Mouse (Mus musculus) thymus, postnatal 36 days (tissue): ENCODE measurements at regions not wholly inside any gene's neighbourhood (a gene's known extent, or its start where the extent isn't known, plus 50 kb on each side); places are given as distances from the start of the nearest gene placed in this dataset.
A peak's percentile ranks its signal among the peaks of the same experiment; 100 is the strongest.

Experiments
- DNase-seq, 2 experiments: peaks; one replicate each; pipeline ENCODE4 v3.0.0; 2022; ENCODE audit warnings: mixed read lengths in 2 of 2

DNA sequence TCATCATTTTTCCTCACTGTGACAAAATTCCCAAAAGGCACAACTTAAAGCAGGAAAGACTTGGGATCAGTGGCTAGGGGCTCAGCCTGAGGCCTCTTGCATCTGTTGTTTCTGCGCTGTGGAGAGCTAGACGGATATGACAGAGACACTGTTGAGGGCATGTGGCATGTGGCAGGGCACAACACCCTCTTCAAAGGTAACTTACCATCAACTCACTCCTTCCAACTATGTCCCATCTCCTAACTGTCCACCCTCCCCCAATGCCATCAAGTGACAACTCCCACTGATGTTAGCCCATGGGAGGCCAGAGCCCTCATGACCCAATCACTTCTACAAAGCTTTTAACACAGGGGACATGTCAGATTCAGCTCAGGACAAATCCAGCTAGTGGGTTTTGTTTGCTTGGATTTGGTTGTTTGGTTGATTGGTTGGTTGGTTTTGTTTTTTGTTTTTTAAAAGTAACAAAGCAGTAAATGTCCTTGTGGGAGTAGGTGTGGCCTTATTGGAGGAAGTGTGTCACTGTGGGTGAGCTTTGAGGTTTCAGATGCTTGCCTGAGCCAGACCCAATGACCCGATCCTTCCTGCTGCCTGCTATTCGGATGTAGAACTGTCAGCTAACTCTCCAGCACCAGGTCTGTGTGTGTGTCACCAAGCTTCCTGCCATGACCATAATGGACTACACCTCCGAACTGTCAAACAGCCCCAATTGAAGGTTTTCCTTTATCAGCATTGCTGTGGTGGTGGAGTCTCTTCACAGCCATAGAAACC, 53.2 kb upstream of the Lef1 start:
- DNase-seq, result peak; percentile 23 to 32

DNA sequence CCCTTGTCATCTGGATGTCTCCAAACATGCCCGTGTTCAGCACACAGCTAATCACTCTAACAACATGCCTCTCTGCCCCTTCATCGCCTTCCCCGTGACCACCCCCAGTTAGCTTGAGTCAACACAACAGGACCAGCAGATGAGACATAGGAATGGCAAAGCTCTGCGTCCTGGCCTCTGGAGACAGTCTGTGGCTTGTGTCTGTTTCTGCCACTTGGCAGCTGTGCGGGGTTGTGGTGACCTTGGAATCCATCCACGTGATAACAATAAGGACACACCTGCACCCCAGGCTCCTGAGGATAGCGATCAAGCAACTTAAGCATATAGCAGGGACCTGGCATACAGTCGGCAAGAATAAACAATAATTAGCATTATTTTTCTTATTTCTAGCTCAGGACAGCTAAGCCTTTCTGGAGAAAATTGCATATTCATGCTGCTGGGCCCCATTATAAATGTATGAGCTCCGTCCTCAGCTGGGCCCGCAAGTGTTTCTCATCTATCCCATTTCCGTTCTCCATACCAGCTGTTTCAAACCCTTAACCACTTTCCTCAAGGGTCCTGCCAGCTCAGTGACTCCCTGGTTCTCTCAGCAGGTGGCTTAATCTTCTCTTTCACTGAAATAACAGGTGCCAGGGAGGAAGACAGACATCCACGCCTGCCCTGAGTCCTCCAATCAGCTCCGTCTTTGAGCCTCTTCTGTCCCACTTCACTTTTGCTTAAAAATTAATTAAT, 55.9 kb upstream of the Lef1 start:
- peak; percentile 34 to 54 for DNase-seq

DNA sequence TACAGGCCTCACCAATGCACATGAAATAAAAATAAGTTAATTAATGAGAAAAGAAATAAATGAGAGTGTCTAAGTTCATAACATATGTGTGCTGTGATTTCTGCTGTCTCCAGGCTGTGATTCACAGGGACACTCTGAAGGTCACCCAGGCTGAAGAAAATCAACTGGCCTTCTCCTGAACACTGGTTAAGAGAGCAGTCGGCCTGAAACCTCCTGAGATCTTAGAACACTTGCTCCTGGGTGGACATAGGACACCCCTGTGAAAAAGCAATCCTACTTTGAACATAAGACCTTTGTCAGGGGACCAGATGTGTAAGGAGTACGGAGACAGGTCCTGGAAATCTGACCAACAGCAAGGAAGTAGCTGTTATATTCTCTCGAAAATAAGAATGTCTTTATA, 62.6 kb upstream of the Lef1 start:
- DNase-seq, result no peak

DNA sequence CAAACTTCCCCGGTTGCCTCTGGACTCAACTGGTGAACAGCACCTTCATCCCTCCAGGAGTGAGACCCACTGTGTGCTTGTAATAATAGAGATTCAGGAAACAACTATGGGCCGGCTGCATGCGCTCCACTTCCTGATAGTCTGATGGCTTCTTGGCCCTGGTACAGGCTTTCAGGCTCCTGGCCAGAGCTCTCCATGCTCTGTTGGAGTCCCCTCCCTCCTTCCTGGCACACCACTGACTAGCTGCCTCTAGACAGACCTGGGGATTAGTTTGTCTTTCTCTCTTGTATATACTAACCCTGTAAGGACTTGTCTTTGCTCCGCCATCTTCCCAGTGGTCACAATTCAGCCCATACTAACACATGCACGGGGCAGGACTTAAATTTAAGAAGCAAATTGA, 63.9 kb upstream of the Lef1 start:
- DNase-seq, result no peak

DNA sequence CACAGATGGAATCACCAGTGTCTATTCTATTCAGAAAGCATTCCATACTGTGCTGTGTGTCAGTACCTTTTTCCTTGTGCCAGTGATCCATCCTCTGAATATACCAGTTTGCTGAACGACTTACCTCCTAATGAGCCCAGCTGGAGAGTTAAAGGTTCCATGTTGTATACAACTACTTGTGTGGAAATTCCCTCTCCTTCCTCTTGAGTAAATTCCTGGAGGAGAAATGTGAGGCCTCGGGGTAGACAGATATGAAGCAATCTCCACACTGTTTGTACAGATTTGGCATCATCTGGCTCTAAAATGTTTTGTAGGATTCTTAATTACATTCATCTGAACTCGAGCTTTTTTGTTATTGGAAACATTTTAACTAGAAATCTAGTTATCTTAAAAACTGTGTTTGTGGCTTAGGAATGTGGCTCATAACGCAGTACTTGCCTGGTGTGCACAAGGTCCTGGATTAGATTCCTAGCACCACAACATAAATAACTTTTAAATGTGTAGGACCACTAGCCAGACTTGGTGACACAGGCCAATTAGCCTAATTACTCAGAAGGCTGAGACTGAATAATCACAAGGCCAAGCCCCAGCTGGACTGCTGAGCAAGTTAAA, 70.0 kb upstream of the Lef1 start:
- DNase-seq, result no peak

DNA sequence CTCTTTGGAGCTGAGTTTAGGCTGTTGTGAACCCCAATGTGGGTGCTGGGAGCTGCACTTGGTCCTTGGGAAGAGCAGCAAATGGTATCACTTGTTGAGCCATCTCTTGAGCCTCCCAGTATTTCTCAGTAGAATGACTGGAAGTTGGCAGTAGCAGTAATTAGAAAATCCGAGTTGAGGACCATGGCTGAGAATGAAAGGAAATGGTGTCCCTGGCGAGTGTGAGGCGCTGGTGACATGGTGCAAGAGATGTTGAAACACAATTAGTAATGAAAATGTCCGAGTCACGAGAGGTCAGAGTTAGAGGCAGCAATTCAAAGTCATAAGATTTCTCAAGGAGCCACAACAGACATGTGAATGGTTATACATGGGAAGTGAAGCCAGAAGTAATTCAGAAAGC, 73.2 kb upstream of the Lef1 start:
- no peak for DNase-seq

DNA sequence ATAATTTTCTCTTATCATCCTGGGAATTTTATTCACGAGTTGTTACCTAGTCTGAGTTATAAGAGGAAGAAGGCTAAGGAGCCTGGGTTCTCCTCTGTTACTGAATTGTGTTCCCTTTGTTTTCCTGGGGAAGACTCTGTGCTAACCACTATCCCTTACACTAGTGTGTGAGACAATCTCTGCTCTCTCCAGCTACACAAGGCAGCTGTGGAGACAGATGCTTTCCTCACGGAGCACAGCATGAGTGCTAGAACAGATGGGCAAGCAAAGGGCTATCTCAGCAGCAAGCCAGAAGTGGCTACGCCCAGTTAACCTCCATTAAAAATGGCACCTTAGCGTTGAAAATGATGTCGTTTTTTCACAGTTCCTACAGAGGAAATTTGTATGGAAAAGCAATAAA, 75.5 kb upstream of the Lef1 start:
- DNase-seq, result no peak

DNA sequence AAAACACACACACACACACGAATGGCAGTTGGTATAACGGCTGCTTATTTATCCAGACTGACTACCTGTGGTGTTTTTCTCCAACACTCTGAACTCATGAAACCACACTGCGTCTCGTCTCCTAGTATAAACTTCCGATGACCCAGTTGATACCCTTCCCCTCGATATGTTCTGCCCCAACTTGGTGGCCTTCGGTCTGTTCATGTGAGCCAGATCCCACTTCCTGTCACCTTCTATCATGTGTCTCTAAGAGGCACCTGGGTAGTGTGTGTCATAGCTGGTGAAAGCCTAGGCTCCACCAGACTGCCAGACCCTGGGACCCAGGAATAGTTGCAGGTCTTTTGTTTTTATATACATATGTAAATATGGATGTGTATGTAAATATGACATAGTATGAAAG, 83.9 kb upstream of the Lef1 start:
- peak in 1 of 2 experiments; percentile 50 for DNase-seq

DNA sequence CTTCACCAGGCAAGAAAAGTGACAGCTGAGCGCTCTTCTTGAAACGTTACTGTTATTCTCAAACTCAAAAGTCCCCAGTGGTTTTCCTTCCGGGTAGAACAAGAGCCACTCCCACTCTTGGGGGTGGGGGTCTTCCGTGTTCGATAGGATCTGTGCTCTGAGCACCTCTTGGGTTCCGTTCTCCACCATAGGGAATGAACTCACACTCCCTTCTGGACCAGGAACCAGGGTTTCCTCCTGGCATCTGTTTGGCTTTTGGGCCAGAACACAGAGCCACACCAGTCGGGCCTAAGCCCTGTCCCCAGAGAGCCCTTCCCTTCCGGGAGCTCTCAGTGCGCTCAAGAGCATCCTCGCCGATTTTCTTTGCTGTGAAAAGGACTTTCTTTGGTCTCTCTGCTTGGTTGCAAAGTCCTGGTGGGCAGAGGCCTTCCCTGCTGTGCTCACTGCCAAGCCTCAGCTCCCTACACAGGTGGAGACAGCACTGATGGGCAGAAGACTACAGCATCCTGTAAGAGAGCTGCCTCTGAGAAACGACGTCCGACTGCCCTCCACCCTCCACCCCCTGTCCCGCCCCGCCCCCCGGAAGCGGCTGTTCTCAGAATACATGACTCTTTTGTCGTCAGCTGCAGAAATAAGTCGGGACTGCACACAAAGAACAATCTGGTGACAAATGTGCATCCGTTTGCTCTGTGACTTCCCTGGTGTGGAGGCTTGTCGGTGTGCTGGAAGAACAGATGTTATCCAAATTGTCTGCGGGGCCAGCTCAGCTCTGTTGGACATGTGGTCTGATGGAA, 90.9 kb upstream of the Lef1 start:
- peak; percentile 81 to 87 for DNase-seq

DNA sequence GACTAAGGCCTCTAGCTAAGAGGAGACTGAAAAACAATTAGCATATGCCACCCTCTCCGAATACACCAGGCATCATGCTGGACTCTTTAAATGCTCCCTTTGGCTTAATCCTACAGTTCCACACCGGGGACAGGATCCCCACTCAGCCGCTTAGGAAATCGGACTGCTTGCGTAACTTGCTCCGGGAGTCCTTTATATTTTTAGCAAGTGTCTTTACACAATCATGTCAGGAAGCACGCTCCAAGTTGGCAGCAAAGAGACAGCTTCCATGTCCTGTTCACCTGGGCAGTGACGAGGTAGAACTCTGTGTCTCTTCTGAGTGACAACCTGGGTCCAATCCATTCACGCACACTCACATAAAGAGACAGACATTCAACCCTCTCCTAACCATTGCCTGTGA, 92.4 kb upstream of the Lef1 start:
- DNase-seq, result no peak

DNA sequence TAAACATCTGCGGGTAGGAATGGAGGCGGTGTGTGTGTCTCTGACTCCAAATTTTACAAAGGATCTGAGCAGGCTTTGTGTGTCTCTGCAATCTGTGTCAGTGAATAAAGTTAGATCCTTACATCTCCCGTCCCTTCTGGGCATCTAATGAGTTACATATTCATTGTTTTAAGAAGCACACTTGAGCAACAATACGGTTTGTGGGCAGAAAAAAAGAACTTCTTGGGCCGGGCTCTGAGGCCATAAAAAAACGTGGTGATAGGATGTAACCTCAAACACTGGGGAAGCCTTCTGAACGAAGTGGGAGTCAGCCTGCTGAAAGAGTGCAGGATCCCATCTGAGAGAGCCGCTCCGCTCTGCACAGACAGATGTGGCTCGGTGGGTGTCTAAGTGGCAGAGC, 94.2 kb upstream of the Lef1 start:
- DNase-seq, result no peak

DNA sequence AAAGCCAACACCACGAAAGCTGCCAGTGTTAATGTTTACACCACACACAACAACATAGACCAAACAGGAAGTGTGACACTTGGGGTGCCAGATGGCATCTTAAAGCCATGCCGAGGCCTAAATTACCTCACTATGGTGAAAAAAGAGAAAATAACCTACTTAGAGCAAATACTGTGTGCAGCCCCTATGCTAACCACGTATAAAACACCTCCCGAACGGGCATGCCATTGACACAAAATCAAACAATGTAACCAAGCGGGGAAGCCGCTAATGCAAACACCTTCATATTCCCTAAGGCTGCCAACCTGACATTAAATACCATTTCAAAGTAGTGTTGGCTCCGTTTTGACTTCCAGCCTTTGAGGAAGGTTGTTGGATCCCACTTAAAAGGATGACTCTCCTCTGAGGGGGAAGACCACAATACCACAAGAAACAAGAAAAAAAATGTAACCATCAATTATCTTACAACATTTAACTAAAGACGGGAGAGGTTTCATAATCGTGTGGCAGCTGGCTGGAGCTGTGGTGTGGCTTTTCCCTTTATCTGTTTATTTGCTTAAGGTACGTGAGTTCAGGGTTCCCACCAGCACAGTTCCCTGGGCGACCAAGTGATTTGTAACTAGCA, 96.1 kb upstream of the Lef1 start:
- peak; percentile 33 to 37 for DNase-seq

DNA sequence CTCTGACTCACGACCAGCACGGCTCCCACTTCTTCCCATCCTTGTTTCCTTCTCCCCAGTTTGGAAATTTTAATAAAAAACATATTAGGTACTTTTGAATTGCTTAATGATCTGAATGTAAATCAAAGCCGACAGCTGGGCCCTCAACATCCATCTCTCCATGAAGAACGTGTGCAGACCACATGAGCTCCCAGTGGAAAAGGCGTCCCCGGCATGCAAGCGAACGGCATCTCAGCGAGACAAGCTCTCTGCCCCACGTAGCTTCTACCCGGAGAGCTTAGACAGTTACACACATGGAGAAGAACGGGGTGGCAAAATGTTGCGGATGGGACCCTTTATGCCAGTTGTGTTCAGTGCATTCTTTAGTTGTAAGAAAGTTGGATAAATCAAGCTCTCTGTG, 109.6 kb upstream of the Lef1 start:
- DNase-seq, result no peak

DNA sequence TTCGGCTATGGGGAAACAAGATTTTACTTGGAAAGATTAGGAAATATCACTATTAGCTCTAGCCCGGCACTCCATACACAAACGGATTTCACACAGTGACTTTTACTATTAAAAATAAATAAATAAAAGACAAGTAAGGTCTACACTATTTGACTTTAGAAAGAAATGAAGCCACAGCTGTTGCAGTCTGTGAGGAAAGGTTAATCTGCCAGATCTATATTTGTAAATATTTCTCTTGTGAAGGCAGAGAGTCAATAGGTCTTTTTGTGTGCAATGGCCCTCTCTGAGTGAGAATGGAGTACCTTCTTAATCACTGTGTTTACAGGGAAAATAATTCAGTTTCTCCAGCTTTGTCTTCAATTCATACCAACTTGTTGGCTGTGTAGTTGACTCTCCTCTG, 110.0 kb upstream of the Lef1 start:
- DNase-seq, result no peak

DNA sequence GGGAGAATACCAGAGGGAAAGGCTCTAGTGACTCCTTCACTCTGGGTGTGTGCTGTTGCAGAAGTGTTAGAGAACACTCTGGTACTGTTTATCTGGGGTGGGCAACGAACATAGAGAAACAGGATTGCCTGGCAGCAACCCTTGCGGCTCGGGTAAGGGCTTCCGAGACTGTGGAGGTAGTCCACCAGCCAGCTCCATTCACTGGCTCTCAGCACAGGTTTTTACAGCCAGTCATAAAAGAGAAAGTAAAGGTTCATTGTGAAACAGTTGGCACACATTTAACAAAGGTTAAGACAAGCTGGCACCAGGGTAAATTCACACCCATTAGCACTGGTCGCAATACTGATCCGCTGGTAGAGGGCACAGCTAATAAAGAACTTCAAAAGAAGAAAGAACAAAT, 110.5 kb upstream of the Lef1 start:
- no peak for DNase-seq

DNA sequence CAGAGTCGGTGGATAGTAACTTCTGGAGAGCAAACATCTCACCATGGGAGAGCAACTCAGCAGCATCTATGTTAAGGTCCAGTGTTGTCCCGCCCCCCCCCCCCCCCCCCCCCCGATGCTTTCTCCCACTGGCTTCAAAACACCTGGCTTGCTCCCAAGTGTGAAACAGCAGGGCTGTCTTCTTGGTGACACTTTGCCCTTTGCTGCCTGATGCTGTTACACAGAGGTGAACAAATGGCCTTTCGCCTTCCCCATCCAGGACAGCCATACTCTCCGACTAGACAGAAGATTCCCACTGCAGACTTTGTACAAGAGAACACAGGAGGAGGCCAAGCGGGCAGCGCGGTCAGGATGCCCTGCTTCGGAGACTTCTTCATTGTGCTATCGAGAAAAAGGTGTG, 111.8 kb upstream of the Lef1 start:
- DNase-seq, result no peak

DNA sequence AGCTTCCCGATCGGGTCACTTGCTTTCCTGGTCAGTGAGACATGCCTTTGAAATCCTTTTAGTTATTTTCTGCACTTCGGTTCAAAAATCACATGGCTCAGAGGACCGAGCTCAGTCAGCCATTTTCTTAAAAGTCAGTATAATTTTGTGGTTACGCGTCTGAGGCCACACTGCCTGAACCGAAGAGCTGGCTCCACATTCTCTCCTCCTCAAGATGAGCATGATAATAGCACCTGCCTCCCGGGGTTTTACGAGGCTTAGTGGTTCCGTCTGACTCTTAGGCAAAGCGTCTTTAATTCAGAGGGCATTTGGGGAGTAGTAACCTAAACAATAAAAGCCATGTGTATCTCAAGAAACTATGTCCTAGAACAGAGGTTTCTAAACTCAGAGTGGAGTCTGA, 113.5 kb upstream of the Lef1 start:
- peak in 1 of 2 experiments; percentile 16 for DNase-seq

DNA sequence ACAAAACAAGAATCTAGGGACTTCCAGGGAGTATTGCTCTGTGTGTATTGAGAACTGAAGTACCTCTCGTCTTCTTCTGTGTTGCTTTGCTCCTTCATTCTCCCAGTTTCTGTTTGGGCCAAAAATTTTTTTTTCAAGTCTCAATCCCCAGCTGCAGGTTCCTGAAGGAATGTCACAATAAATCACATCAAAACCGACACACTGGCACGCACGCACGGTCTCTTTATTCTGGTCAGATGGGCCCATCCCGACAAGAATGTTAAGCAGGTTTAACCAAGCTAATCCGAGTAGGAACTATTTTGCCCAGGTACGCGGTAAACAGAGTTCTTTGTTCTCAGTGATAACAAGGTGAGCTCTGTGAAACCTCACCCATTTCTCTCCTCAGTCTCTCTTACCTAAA, 118.3 kb upstream of the Lef1 start:
- no peak for DNase-seq

DNA sequence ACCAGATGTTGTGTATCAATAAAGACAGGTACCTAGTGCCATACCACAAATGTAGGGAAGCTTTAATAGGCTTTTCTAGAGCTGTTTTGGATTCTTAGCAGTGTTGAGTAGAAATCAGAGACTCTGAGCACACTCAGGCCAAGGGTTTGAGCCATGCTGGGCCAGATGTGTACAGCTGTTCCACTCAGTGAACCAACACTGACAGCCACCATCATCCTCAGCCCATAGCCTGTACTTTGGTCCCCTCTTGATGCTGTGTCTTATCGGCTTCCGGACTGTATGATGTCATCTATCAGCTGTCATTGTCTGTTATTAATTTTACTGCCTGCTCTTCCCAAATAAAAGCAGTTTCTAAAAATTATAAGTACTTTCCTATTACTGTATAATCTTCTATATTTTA, 123.6 kb upstream of the Lef1 start:
- DNase-seq, result no peak

DNA sequence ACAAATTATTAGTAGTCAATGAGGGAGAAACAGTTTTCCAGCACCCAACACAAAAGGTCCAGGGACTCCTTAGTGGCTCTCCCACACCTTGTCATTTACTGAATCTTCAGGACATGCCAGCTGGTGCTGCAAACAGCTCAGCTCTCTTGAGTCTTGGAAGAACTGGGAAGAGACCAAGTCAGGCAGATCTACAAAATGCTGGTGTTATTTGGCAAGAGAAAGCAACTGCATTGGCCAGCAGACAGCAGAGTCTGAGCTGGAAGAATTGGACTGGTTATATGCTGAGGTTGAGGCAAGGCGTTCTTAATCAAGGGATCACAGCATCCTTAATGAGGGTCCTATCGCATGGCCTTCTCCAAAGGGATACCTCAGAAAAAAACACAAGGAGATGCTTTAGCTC, 124.2 kb upstream of the Lef1 start:
- DNase-seq, result no peak

DNA sequence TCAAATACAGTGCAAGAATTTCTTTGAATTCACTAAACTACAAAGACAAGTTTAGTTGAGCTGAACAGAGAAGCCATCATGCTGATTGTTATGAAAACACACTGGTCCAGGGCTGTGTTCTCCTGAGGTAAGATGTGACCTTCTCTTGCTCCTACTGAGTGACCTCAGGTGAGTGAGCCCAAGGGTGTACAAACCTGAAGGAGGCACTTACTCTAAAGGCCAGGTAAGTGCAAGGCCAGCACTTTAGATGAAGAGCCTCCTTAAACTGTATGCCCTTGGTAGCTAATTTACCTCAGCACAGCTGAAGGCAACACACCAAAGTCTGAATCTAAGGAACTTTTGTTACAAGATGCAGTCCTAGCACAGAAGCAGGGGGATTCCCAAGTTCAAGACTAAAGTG, 128.7 kb upstream of the Lef1 start:
- no peak for DNase-seq

DNA sequence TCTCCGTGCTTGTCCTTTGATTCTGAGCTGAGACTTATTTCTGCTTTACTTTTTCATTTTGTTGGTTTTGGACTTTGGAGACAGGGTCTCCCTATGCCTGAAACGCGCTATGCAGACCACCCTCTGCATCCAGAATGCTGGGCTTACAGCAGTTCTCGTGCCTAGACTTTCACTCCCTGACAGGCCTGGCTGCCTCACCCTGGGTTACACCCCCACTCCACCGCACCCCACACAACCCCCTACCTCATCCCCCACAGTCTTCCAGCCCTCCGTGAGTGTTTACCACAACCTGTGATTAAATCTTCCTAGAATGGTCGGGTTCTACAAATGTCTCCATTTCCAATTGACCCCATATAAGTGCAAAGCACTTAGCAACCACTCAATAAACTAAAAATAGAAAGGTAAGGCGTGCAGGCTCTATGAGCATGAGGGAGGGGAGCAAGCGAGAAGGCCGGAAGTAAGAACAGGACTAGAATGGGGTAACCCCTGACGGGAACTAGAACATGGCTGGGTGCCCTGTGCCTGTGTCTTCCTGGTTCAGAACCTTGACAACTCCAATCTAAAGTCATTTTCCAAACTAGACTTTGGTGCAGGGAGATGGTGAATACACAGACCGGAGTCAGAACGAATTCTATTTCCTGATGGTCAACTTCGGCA, 131.2 kb upstream of the Lef1 start:
- peak; percentile 39 to 49 for DNase-seq
